Mouse (Mus musculus) limb, embryonic 13.5 days (tissue): ENCODE data around the gene Gm7030. TPM values are rescaled to one million over a fixed set of nuclear protein-coding genes. Genes with fewer than 3 reads are reported as not detected.
"Not testable (repeated sequence)": the region's sequence is repeated elsewhere in the genome, so short reads cannot be mapped to it uniquely, and the experiment has no call there.

ENCODE experiments used
- ATAC-seq: fragments of 200-750 bp; cut with Nextera tagmentation; 2 replicates; pipeline ENCODE4 v1.8.0; 2017; ENCODE audit warnings: low read depth, moderate number of reproducible peaks, moderate TSS enrichment; ENCODE audit not compliant: low FRiP score
- H3K27ac ChIP-seq: fragments of 300-500 bp; sonication (generic); 2 replicates; pipeline ENCODE4 v1.5.1; 2015; ENCODE audit warnings: inconsistent platforms, mild to moderate bottlenecking, moderate library complexity
- H3K27me3 ChIP-seq: fragments of 300-500 bp; sonication (generic); 2 replicates; pipeline ENCODE4 v1.6.1; 2015; ENCODE audit warnings: mild to moderate bottlenecking, inconsistent platforms
- H3K36me3 ChIP-seq: fragments of 300-500 bp; sonication (generic); 2 replicates; pipeline ENCODE4 v1.6.1; 2015; ENCODE audit warnings: inconsistent platforms, mild to moderate bottlenecking, moderate library complexity
- H3K4me1 ChIP-seq: fragments of 300-500 bp; sonication (generic); 2 replicates; pipeline ENCODE4 v1.6.1; 2015; ENCODE audit warnings: inconsistent platforms
- H3K4me2 ChIP-seq: fragments of 300-500 bp; sonication (generic); replicated peaks from 2 replicates; pipeline ENCODE4 v1.6.1; 2015; ENCODE audit warnings: inconsistent platforms, mild to moderate bottlenecking, moderate library complexity
- H3K4me3 ChIP-seq: fragments of 300-500 bp; sonication (generic); 2 replicates; pipeline ENCODE4 v1.5.1; 2015; ENCODE audit warnings: moderate library complexity, mild to moderate bottlenecking, inconsistent platforms
- H3K9ac ChIP-seq: fragments of 300-500 bp; sonication (generic); 2 replicates; pipeline ENCODE4 v1.6.1; 2015; ENCODE audit warnings: mild to moderate bottlenecking, inconsistent platforms
- H3K9me3 ChIP-seq: fragments of 300-500 bp; sonication (generic); 2 replicates; pipeline ENCODE4 v1.6.1; 2016; ENCODE audit warnings: inconsistent platforms
- WGBS: fragments of 180-500 bp; shearing (Covaris S2); methylation state at CpG from one replicate; pipeline ENCODE4 v1.1.7; 2015; 5-methylcytosine and 5-hydroxymethylcytosine counted together
- polyA plus RNA-seq: library from polyadenylated mRNA; unstranded; fragments of >200 nt; fragmentation: Nextera tagmentation; extraction: Ambion mirVana; gene quantifications from 2 replicates; pipeline ENCODE4 v1.2.1, GENCODE M21; 2015

Gene Gm7030
- polyA plus RNA-seq: not detected in 2 replicates

DNA sequence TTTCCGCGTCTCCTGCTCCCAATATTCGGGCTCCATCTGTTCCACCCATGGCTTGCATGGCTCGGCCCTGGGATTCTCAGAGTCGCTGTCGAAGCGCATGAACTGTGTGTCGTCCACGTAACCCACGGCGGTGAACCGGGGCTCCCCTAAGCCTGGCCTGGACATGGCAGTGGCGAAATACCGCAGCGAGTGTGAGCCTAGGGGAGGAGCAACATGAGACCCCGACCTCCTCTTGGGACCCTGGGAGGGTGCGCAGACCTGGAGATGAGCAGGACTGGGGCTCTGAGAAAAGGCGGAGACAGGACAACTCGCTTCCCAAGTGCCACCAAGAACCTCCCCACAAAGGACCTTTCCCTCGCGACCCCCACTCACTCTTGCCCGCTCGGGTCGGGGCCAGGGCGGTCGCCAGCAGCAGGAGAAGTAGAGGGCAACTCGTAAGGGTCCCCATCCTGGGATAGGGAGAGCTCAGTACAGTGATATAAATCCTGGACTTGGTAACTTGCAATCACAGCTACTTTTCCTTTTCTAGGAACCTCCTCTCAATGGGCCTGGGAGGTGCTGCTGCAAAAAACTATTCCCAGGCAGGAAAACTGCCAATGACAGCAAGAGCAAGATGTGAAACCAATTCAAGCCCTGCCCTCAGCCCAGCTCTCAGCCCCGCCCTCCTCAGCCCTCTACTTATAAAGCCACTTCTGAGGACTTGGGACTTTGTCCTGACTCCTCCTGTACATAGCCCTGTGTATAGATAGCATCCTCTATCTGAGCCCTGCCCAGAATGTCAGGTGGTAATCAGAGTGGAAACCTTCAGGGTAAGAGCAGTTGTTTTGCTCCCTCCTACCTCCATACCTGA is at the start of gene Gm7030:
Gene Gm7030, minus strand, starts transcription at position 458 of the 850 bp plus-strand sequence.
- WGBS: 29% methylated on average over 27 of the region's 28 CpGs

DNA sequence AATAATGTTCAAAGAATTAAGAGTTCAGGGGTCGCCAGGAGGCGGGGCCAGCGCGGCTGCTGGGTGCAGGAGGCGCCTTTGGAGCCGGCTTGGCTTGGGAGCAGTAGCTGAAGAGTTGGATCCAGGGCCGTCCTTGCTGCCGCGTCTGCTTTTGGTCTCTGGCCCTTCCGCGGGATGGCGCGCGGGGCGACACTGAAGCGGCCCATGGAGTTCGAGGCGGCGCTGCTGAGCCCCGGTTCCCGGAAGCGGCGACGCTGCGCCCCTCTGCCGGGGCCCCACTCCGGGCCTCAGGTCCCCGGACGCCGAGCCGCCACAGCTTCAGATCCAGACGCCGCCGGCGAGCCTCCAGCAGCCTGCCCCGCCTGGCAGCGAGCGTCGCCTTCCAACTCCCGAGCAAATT is 49.7 kb upstream of the Gm7030 start:
- WGBS: under 1% methylated on average over 40 of the region's 40 CpGs
- ATAC-seq: peak; percentile 48; the same call in 1 of the 2 replicates

More for the DNA sequence above, at the start of gene Gm7030:
- H3K27me3 ChIP-seq: peaks cover 54% of the 10 kb centered on the region
- not testable (repeated sequence) for ATAC-seq, H3K9me3 ChIP-seq, H3K4me3 ChIP-seq, H3K36me3 ChIP-seq, H3K9ac ChIP-seq, H3K4me1 ChIP-seq, H3K4me2 ChIP-seq, H3K27ac ChIP-seq

DNA sequence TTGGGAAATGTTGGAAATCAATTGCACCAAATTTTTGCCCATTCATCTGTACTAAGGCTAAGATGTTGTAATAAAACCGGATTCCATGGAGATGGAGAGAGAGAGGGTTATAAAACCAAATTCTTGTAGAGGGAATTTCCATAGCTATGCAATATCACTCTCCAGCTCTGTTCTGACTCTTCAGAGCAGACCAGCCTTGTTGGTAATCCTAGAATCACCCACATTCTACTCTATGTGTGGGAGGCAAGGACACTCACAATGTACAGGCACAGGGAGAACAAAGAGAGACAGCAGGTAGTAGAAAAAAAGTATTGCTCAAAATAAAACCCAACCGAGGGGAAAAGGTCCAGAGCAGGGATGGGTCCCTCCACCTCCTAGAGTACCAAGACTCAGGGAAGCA is 46.9 kb upstream of the Gm7030 start:
- not testable (repeated sequence) for H3K4me2 ChIP-seq, H3K9ac ChIP-seq, H3K9me3 ChIP-seq, H3K27ac ChIP-seq, H3K4me3 ChIP-seq, H3K4me1 ChIP-seq, H3K36me3 ChIP-seq, ATAC-seq
- WGBS: no CpG with 5 or more reads among the region's 2 CpGs
- H3K27me3 ChIP-seq: peaks cover 34% of the 10 kb centered on the region

More for the DNA sequence above, 49.7 kb upstream of the Gm7030 start:
- not testable (repeated sequence) for H3K27ac ChIP-seq, H3K4me1 ChIP-seq, H3K9me3 ChIP-seq, H3K36me3 ChIP-seq
- Histone ChIP-seq H3K4me3 (peak overlapping the region; percentile 44), H3K9ac (peak overlapping the region; percentile 58; the same call in 1 of the 2 replicates), H3K27me3 (peaks cover 48% of the 10 kb centered on the region), H3K4me2 (peak overlapping the region; percentile 70)

DNA sequence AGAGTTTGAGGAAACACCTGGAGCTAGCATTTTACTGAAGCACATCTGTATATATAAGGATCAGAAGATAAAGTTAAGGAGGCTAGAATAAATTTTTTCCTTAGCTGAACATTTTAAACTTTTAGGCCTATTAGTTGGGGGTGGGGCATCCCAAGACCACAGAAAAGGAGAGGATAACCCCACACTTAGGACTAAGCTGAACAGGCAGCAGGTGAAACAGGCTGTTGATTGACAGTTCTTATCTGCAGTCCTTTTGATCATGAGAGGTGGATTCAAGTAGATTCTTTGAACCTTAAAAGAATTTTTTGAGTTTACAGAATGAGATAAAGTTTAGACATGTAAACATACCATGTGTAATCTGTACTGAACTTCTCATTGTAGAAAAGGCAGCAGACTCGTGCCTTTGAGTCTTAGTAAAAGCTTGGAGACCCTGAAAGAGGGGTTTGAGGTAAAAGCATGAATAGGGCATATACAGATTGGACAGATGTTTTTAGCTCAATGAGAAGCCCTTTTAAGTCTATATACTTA is 41.1 kb upstream of the Gm7030 start:
- H3K9ac ChIP-seq: no peak overlapping the region
- no peak overlapping the region for H3K4me3 ChIP-seq
- H3K27me3 ChIP-seq: peaks cover 60% of the 10 kb centered on the region
- no peaks in the 10 kb centered on the region for H3K36me3 ChIP-seq
- H3K4me2 ChIP-seq: no peak overlapping the region
- ATAC-seq: no peak
- H3K9me3 ChIP-seq: no peaks in the 10 kb centered on the region
- no peak overlapping the region for H3K27ac ChIP-seq
- WGBS: 49% methylated on average over 1 of the region's 1 CpGs
- H3K4me1 ChIP-seq: 0 out of 2 replicates have a peak, but pooled peaks cover 5% of the 10 kb centered on the region

DNA sequence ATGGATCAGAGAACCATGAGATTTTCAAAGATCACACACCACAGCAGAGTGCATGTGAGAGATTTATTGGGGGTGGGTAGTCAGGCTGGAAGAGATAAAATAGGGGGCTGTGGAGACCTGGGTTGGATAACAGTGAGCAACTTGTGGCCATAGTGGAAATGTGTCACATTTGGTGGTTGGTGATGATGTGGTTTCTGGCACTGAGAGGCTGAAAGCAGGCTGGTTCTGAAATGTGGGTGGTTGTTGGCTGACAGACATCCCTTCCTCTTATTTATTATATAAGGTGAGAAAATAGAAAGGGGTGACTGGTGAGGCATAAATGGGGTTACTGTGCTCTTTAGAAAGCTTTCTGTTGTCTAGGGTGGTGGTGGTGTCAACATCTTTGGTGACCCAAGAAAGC is 40.5 kb upstream of the Gm7030 start:
- 0 out of 2 replicates have a peak, but pooled peaks cover 5% of the 10 kb centered on the region for H3K4me1 ChIP-seq
- no peak overlapping the region for H3K4me2 ChIP-seq
- no peaks in the 10 kb centered on the region for H3K9me3 ChIP-seq
- no peak for ATAC-seq
- H3K27ac ChIP-seq: no peak overlapping the region
- H3K9ac ChIP-seq: no peak overlapping the region
- no peaks in the 10 kb centered on the region for H3K36me3 ChIP-seq
- peaks cover 66% of the 10 kb centered on the region for H3K27me3 ChIP-seq
- H3K4me3 ChIP-seq: no peak overlapping the region

DNA sequence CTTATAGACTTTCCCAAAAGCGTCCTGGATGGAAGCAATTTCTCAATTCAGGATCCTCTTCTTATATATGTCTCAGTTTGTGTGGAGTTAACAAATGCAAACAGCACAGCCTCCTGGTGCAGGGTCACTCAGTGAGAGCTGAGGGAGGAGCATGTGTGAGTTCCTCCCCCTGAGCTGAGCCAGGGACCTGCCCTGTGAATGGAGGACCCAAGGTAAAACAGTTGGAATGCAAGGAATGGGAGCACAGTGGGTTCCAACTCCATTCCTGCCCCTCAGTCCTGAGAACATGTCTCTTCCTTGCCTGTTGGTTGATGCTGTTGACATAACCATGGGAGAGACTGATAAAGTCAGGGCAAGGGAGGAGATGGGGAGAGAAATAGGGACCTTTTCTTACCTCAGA is 39.9 kb upstream of the Gm7030 start:
- WGBS: 55% methylated on average over 1 of the region's 1 CpGs
- H3K27me3 ChIP-seq: peaks cover 72% of the 10 kb centered on the region
- not testable (repeated sequence) for H3K4me3 ChIP-seq, H3K4me1 ChIP-seq, H3K36me3 ChIP-seq, H3K4me2 ChIP-seq, H3K9me3 ChIP-seq, H3K27ac ChIP-seq, ATAC-seq, H3K9ac ChIP-seq

DNA sequence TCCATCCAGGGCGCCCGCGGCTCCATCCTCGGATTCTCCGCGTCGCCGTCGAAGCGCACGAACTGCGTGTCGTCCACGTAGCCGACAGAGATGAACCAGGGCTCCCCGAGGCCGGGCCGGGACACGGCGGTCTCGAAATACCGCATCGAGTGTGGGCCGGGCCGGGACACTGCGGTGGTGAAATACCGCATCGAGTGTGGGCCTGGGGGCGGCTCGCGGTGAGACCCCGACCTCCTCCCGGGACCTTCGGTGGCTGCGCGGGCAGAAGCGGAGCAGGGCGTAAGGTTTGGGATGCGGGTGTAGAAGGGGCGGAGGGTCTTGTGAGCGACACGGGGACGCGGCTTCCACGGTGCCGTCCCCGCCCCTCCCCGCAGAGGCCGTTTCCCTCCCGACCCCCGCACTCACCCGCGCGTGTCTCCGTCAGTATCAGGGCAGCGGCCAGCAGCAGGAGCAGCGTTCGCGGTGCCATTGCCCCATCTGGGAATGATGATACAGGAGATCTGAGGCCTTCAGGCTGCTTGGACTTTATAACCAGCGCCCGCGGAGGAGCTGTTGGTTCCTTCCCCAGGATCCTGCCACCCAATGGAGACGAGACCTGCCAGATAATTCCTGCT is 38.9 kb upstream of the Gm7030 start, which contains the start of gene Gm8909:
Gene Gm8909, minus strand, starts transcription at position 499 of the 614 bp plus-strand sequence.
- Histone ChIP-seq H3K9me3 (no peaks in the 10 kb centered on the region), H3K36me3 (no peaks in the 10 kb centered on the region), H3K9ac (no peak within 1 kb of the TSS), H3K4me2 (peak within 1 kb of the TSS; percentile 58), H3K4me3 (peak within 1 kb of the TSS; percentile 36), H3K4me1 (0 out of 2 replicates have a peak, but pooled peaks cover 5% of the 10 kb centered on the region), H3K27ac (no peak within 1 kb of the TSS), H3K27me3 (peaks cover 82% of the 10 kb centered on the region)
- ATAC-seq: no peak
- 2% methylated on average over 63 of the region's 63 CpGs for WGBS

DNA sequence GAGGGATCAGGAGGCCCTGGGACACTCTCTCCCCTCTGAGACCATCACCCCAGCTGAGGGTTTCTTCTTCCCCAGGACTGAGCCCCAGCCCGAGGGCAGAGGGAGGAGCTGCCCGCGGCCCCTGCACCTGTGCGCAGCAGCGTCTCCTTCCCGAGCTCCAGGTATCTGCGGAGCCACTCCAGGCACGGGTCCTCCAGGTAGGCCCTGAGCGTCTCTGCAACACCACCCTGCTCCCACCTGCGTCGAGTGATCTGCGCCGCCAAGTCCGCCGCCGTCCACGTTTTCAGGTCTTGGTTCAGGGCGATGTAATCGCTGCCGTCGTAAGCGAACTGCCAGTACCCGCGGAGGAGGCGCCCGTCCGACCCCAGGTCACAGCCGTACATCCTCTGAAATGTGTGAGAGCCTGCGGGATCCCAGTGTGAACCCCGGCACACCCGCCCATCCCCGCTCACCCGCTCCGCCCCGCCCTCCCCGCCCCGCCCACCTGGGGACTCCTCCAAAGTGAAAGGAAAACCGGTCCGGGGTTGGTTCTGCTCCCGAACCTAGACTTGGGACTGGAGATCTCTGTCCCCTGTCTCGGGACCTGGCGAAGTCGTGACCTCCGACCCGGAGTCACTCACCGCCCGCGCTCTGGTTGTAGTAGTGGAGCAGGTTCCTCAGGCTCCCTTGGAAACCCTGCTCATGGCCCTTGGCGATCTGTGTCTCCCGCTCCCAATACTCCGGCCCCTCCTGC is 38.2 kb upstream of the Gm7030 start:
- Histone ChIP-seq H3K27me3 (peaks cover 87% of the 10 kb centered on the region), H3K27ac (no peak overlapping the region), H3K36me3 (no peaks in the 10 kb centered on the region), H3K9ac (no peak overlapping the region), H3K4me3 (peak overlapping the region; percentile 36), H3K9me3 (no peaks in the 10 kb centered on the region), H3K4me2 (peak overlapping the region; percentile 58), H3K4me1 (0 out of 2 replicates have a peak, but pooled peaks cover 5% of the 10 kb centered on the region)
- WGBS: under 1% methylated on average over 50 of the region's 51 CpGs
- no peak for ATAC-seq

DNA sequence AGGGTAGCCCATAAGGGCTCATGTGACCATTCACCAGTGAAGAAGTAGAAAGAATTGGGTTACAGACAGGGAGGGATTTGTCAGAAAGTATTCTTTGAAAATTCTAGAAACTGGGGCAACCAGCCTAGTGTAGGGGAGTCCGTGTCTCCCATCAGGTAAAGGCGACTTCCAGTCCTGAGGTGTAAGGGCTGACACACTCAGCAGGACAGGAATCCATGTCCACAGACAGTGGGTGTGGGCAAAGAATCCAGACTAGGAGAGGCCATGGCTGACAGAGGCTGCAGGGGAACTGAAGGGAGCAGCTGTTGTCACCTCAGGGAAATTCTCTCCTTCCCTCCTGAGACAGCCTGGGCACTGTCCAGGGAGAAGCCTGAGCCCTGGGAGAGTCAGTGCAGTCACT is 37.7 kb upstream of the Gm7030 start:
- not testable (repeated sequence) for H3K36me3 ChIP-seq, H3K27ac ChIP-seq, H3K9ac ChIP-seq, ATAC-seq, H3K9me3 ChIP-seq, H3K4me3 ChIP-seq, H3K4me2 ChIP-seq, H3K4me1 ChIP-seq
- peaks cover 90% of the 10 kb centered on the region for H3K27me3 ChIP-seq
- WGBS: 15% methylated on average over 2 of the region's 2 CpGs

DNA sequence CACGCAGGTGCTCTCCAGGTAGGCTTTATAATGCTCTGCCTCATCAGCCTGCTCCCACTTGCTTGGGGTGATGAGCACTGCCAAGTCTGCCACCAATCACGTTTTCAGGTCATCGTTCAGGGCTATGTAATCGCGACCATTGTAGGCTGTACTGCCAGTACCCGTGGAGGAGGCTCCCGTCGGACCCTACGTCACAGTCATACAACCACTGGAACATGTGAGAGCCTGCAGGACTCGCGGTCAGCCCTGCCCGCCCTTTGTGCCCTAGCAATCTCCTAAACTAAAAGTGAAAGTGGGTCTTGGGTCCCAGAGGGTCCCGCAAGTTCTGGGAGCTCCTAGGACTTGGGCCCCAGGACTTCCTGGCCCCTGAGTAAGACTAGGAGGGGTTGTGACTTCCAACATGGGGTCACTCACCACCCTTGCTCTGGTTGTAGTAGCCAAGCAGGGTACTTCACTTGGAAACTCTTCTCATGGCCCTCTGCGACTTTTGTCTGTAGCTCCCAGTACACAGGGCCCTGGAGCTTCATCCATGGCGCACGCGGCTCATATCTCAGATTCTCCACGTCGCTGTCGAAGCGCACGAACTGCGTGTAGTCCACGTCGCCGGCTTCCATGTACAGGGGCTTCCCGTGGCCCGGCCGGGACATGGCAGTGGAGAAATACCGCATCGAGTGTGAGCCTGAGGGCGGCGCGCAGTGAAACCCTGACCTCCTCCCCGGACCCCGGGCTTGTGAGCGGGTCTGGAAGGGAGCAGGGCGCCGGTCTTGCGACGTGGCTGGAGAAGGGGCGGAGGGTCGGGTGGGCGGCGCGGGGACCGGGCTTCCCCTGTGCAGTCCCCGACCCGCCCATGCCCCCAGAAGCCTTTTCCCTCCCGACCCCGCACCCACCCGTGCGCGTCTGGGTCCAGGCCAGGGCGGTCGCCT is 32.2 kb upstream of the Gm7030 start:
- Histone ChIP-seq H3K9ac (no peak overlapping the region), H3K4me3 (peak overlapping the region; percentile 21)

DNA sequence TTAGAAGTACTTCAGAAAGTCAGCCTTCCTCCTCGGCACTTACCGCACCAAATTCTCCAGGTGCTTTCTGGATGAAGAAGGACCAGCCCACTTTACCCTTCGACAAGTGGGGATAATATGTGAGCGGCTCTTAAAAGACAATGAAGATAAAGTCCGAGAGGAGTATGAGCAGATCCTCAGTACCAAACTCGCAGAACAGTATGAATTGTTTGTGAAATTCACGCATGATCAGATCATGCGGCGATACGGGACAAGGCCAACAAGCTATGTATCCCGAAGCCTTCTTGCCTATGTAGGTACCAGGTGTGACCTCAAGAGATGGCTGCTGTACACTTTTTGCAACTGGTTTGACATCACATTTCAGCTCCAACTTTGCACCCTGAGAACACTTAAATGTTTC is 29.0 kb upstream of the Gm7030 start:
- not testable (repeated sequence) for H3K36me3 ChIP-seq, H3K9ac ChIP-seq, ATAC-seq, H3K27ac ChIP-seq, H3K9me3 ChIP-seq
- peaks cover 85% of the 10 kb centered on the region for H3K27me3 ChIP-seq
- 0 out of 2 replicates have a peak, but pooled peaks cover 11% of the 10 kb centered on the region for H3K4me1 ChIP-seq
- H3K4me2 ChIP-seq: peak overlapping the region; percentile 68
- peak overlapping the region; percentile 41 for H3K4me3 ChIP-seq
- 12% methylated on average over 11 of the region's 11 CpGs for WGBS

More for the DNA sequence above, 32.2 kb upstream of the Gm7030 start:
- ATAC-seq: no peak
- no peak overlapping the region for H3K27ac ChIP-seq
- WGBS: 2% methylated on average over 56 of the region's 56 CpGs
- 0 out of 2 replicates have a peak, but pooled peaks cover 11% of the 10 kb centered on the region for H3K4me1 ChIP-seq
- peaks cover 85% of the 10 kb centered on the region for H3K27me3 ChIP-seq
- H3K9me3 ChIP-seq: no peaks in the 10 kb centered on the region
- H3K36me3 ChIP-seq: no peaks in the 10 kb centered on the region
- peak overlapping the region; percentile 41 for H3K4me2 ChIP-seq
